Mouse (Mus musculus) c-Kit-positive CD71-negative TER-119-negative erythroid progenitor cells, embryonic 14.5 days (primary cell): ENCODE data around the gene Syt13.

Source experiments
- DNase-seq: peaks from one replicate; pipeline ENCODE4 v3.0.0-alpha.2; 2013; ENCODE audit warnings: low read depth

Syt13 gene

DNA sequence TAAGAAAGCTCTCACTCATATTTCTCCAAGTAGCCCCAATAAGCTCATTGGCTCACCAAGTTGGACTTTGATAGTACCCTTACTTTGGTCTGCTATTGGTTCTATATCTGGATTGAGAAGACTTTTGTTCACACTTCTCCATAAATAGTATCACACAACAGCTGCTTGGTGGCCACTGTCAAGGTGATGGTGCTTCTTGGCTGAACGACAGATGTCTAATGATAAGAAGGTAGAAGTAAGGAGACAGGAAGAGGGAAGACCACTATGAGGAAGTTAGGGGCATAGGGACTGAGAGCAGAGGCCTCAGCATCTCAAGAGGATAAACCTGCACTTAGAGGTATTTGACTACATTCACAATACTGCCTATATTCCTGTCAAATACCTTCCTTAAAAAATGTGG, 49.4 kb downstream of the Syt13 start:
- DNase-seq, result no peak

DNA sequence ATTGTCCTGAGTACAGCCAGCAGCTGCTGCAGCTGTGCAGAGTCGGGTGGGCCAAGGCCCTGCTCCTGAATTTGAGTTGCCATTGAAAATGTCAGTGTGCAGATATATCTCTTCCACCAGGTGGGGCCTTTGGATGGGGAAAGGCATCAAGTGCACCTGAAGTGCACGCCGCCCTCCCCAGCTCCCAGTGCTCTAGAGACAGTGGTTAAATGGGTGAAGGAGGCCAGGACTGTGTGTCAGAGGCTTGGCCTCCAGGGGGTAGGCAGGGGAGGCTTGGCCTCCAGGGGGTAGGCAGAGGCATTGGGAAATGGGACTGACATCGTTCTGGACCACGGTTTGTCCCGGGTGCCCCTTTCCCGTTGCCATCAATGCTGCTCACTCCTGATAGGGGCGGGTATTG, 51.4 kb downstream of the Syt13 start:
- no peak for DNase-seq

DNA sequence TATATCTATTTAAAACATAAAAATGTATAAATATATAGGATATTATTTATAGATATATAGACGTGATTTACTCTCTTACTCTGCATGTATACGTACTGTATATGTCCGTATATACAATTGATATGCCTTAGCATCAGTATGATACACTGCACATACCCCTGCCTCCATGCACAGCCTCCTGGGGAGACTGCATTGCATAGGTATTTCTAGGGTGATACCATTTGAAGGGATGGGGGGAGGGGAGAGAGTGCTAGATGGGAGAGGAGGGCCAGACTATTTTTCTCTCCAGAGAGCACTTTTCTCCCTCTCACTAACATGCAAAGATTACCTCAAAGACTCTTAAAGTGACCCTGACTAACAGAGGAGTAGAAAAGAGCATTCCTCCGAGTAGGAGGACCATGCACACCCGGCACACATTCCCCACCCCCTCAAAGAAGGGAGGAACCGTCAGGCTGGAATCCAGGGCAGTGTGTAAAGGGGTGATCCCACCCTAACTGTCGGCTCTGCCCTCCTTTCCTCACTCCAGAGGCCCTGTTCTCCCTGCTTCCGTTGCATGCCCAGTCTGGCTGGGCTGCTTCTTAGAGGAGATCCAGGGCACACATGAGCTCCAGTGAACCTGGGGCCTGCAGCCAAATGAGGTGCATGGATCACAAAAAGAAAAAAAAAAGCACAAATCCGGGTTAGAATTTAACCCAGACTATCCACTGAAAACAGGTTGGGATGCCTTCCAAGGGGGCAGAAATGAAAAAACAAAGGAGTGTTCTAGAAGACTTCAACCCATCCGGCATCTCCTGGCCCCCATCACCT, 52.3 kb downstream of the Syt13 start:
- DNase-seq, result no peak

DNA sequence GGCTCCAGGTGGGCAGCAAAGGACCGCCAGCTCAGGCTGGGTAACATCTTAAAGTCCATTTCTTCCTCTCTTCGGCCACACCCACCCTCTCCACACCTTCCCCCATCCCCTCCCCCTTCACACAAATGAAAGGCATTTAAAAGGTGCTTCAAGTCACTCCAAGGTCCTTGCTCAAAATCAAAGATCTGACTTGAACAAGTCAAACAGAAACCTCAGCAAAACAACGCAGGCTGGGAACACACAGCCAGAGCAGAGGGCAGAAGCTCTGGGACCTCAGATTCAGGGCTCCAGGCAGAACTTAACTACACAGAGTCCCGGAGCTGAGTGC, 52.9 kb downstream of the Syt13 start:
- no peak for DNase-seq

DNA sequence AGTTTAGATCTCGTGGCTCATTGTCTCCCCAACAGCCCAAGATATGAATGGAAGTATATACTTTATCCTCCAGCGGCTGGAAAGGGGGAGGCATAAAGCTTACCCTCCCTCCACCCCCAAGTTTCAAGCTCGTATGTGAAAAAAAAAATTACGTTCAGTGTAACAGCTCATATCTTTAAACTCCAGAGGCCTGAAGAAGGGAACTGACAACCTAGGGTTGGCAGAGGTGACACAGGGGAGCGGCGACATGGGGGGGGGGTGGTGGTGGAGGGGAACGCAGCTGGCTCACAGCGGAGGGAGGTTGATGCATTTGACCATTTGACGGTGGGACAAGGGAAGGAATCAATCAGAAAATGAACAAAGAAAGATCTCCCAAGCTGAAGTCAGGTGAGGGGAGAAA, 56.2 kb downstream of the Syt13 start:
- DNase-seq, result no peak

DNA sequence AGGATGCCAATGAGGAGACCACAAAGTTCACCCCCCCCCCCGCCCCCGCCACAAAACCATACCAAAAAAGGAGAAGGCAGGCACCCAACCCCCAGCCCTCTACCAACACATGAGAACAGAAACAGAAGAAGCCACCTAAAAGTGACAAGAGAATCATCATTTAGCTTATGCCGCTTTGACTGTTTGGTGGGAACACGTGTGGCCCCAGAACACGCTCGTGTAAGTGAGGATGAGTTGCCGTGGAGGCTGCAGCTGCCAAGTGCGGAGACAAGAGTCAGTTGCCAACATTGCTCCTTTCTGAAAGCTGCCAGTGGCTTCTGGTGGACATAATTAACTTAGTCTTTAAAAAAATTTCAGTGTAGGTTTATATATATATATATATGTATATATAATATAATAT, 56.6 kb downstream of the Syt13 start:
- DNase-seq, result no peak

DNA sequence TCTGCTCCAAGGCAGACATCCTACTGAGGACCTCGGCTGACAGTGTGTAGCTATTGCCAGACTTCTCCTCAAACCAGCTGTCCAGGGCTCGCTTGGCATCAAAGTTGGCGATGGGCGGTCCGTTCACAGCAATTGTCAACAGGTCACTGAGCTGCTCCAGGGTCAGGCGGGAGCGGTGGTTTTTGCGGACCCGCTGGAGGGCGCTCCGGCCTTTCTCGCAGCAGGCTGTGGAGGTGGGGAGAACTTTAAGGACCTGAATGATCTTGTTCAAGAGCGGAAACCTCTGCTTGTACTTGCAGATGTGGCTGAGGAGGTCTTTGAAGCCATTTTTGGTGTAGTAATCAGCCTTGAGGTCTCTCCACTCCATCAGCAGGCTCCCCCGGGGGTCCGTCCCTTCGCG, 57.2 kb downstream of the Syt13 start:
- no peak for DNase-seq

DNA sequence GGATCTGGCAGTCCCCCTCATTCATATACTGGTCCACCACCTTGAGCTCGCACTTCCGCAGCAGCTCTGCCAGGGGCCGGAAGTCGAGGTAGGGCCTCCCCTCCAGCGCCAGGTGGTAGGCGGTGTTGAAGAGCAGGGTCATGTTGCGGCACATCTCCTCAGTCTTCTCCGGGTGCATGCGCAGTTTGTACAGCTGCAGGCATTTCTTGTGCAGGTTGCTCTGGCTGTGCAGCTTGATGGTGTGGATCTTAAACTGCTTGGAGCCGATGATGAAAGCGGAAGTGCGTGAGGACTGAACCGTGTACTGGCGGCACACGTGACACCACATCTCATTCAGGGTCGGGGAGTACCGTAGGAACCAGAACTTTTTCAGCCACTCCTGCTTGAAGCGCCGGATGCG, 58.7 kb downstream of the Syt13 start:
- DNase-seq, result no peak

DNA sequence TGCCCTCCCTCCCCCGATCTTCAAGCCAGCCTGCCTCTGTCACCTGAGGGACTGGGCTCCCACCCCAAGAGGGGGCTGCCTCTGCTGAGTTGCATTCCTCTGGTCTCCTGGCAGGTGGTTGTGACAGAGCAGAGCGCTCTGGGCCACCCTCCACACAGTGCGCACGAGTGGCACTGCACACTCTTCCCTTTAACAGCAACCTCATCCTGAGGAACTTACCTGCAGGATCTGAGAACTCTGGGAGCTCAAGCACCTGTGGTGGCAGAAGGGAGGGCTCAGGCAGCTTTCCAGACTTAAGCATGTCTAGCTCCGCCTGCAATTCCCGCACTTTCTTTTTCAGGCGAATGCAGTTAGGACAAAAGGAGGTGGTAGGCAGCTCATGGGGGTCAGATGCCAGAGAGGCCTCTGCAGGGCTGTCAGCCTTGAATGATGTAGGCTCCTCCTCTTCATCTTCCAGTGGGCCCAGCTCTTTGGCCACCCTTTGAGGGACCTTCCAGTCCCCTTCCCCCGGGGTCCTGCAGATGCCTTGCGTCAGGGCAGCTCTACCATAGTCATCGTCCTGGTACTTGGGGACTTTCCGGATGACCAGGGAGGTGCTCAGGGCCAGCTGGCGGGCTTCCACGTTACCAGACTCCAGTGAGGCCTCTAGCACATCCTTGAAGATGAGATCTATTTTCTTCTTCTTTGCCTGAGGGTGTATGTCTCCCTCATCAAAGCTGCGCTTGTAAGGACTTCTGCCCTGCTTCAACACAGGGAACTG, 60.3 kb downstream of the Syt13 start:
- no peak for DNase-seq

DNA sequence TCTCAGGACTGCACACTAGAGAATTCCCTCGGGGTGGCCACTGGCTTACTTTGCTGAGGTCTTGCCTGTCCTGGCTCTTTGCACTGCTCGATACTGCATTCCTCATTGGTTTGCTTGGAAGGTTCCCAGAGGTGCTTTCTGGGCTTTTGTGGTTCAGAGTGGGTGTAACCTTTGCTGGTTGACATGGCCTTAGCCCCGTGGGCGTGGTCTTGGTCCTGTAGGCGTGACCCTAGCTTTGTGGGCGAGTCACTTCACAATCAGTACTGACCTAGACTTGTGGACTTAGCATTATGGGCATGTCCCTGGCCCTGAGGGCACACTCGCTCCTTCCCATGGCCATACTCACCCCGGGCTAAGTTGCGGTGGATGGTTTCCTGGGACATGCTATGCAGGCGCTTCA, 65.3 kb downstream of the Syt13 start:
- no peak for DNase-seq

DNA sequence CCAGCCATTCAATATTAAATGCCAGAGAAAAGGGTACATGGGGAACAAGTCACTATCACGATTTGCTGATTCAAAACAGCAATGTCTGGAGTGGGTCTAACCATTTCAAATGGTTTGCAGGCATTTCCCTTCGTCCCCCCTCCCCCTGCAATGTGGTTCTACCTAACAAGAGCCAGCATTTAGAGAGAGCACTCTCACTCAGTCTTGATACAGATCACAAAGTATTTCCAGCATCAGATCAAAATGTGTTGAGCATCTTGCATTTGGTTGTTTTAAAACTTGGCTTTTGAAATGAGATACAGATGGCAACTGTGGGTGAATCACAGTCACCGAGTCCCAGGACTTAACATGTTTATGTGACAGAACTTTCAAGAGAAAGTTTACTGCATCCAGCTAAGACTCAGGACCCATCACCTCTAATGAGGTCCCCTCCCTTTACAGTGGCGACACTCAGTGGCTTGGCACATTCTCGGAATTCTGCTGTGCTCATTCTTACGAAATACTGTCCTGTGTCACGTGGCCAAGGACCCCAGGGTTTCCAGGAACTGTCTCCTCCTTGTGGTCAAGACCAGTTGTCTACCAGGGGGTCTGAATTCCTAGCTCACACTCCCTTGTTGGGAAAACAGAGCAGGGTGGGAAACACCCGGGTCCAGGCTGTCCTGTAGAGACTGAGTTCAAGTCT, 67.8 kb downstream of the Syt13 start:
- DNase-seq, result peak; percentile 20

DNA sequence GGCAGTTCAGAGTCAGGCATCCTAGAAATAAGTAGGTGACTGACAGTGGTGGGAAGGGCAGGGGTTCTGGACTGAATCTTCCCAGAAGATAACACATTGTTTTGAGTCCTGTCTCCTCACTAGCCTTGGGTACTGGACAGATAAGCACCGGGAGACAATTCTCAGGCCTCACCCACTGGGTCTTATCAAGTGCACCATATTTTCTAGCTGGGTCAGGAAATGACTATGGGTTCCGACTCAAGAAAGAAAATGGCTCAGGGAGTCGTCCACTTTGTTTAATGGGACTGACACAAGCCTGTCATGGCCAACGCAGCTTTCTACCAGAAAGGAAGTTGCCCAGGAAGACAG, 68.3 kb downstream of the Syt13 start:
- DNase-seq, result peak; percentile 39

DNA sequence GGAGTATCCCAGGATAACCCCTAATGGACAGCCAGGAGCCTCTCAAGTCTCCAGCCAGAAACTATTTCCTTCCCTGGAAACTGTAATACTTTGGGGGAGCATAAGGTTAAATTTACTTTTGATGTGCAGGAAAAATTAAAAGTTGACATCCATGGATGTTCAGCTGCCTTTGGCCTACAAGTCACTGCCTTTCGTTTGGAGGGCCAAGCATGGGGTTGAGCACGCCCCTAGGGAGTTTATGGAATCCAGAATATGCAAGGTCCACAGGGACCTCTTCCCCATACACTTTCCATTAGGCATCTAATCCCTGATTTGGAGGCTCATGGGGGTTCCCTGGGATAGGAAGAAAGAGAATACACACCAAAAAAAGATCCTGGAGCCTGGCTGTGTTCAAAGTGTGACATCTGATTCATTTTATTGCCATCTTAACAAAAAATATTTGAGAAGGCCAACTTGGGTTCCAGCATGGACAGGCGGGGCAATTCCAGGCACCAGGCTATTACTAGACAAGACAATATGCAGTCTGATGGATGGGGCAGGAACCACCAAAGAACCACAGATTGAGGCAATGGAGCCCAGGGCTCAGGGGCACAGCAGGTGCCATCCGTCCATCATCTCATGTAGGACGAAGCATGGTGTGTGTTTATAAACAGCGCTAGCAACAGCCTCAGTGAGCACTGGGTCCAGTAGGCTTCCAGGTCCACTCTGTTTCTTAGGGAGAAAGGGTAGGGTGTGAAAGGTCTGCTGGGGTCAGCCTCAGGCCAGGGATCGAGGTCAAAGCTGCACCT, 69.6 kb downstream of the Syt13 start:
- no peak for DNase-seq

DNA sequence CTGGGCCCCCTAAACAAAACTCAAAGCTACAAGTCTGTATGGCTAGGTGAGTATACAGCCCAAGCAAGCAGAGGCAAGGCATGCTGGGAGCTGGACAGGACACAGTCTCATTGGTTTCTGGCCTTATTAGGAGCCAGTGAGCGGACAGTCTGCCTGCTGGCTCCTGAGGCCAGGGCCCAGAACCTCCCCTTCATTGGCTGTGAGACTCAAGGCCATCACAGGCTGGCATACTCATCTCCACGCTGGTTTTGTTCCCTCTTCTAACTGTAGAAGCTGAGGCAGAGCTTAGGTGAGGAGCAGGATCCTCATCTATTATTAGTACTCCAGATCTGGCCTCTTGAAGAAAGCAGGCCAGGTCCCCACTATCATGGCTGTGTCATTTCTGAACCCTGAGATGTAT, 70.3 kb downstream of the Syt13 start:
- no peak for DNase-seq

DNA sequence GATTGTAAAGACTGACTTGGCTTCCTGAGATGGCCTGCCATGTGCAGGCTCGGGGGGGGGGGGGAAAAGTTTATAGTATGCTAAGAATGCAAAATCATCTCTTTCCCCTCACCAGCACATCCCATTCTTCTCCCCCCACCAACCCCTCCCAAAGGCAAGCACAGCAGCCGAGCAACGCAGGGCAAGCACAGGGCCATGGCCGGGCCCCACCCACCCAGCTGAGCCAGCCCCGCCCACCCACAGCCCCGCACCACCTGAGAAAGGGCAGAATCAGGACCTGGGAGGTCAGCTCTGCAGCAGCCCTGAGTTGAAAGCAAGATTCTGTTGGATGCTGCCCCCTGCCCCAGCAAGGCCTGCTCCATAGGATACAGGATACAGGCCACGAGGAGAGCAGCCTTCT, 70.7 kb downstream of the Syt13 start:
- no peak for DNase-seq

DNA sequence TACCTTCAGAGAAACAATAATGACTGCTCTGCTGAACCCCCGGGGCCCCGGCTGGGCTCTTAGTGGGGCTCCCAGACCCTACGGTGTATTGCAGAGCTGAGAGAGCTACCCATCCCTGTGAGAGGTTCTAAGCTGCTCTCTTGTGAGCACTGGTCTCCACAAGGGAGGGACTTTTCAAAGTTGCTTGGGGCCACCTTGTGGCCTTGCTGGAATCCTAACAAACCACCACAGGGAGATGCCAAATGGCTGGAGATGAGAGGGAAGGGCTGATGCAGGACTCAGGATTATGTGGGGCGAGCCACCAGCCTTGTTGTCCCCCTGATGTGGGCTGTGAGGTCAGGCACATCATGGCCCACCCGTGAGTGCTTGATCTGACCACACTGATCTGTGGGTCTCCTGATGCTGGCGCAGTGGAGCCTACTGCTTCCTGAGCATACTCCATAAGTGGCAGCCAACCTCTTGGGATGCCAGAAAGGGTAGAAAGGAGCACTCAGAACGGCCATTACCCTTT, 72.3 kb downstream of the Syt13 start:
- DNase-seq, result no peak

DNA sequence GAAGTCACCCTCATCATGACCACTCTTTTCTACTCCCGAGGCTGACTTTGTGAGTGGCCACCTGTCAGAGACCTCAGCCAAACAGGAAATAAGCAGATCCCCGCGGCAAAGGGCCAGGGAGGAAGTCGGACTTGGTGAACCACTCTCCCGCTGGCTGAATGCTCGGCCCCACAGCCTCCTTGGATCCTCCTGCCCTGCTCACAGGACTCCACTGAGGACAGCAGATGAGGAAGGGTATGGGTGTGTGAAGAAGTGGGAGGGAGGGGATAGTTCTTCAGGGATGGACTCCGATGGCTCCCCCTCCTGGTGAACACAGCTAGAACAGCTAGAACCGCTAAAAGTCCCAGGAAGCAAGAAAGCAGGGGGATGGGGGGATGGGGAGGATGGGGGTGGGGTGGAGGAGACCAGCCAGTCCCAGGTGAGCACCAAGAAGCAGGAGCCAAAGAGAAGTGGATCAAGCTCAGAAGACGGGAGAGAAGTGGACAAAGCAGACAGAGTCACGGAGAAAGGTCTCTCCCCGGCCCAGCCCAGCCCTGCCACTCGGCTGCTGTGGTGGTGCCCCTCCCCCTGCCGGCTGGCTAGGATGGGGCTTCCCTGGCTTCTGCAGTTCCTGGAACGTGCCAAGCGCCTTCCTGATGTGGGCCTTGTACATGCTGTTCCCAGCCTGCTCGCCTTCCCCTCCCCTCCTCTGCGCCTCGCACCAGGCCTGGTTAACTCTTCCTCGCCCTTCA, 73.2 kb downstream of the Syt13 start:
- peak; percentile 17 for DNase-seq

DNA sequence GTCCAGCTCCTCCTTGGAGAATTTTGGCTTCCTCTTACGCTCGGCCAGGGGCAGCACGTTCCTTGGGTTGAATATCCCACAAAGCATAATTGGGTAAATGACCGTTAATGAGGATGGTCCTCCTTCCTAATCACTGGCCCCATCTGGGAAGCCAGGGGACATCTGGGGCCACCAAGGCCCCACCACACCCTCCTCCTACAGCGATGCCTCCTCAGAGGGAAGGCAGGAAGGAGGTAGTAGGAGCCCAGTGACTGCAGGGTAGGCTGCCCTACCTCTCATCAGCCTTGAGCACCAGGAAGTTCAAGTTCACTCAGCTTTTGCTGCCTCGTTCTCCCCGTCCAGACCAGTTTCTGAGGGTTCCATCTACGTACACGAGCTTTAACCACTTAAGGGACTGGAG, 74.7 kb downstream of the Syt13 start:
- no peak for DNase-seq

DNA sequence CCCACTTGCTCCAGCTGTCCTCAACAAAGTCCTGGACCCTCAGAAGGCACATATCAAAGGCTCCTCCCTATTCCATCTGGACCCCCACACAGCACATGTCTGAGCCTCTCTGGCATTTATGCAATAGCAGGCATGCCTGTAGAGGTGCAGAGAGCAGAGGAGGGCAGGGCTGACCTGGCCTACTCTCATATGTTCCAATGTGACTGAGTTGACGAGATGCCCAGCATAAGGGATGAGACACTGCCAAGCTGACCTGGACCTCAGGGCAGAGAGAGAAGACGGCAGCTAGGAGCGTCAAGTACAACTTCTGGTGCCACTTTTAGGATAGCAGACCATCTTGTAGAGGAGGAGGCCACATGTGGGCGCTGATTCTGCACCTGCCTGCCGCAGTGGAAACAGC, 77.1 kb downstream of the Syt13 start:
- DNase-seq, result no peak

DNA sequence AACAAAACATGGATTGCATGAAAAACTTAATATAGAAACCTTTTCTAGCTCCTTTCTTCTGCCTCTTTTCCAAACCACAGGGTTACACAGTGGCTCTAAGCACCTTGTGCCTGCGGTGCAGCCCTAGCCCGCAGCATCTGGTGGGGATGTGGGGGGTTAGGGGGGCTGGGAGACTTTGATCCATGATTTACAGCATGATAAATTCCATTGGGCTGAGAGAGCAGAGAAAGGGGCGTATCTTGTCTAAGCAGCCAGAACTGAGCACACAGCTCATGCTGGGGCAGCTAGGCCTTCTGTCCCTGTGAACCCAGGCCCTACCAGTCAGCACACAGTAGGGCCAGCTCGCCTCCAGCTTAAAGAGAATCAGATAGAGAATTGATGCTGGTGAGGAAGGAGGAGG, 90.1 kb downstream of the Syt13 start:
- DNase-seq, result no peak
